Mouse (Mus musculus) spleen, adult 2 months (tissue): ENCODE measurements around the gene Adcy1. TPM values are rescaled to one million over a fixed set of nuclear protein-coding genes. Genes with fewer than 3 reads are reported as not detected.

Experiments
- DNase-seq, 2 experiments: peaks; one replicate each; pipeline versions ENCODE4 v3.0.0 to v3.0.0-alpha.2; 2012 to 2021; ENCODE audit warnings: low spot score in 2 of 2, low read depth in 1 of 2
- H3K27ac ChIP-seq: fragments of 200-500 bp; 2 replicates; pipeline ENCODE4 v1.5.1; 2012; ENCODE audit warnings: low read length, inconsistent platforms; ENCODE audit not compliant: insufficient read depth
- H3K27me3 ChIP-seq: fragments of 200-500 bp; 2 replicates; pipeline ENCODE4 v1.6.1; 2012; ENCODE audit warnings: mild to moderate bottlenecking, moderate library complexity, low read length, inconsistent platforms; ENCODE audit not compliant: control insufficient read depth, insufficient read depth
- H3K36me3 ChIP-seq: fragments of 200-500 bp; 2 replicates; pipeline ENCODE4 v1.6.1; 2012; ENCODE audit warnings: mild to moderate bottlenecking, low read length, inconsistent platforms; ENCODE audit not compliant: control insufficient read depth, insufficient read depth
- H3K4me1 ChIP-seq: fragments of 200-500 bp; 2 replicates; pipeline ENCODE4 v1.6.1; 2011; ENCODE audit warnings: inconsistent platforms; ENCODE audit not compliant: control insufficient read depth, insufficient read depth, insufficient read length
- H3K4me3 ChIP-seq: fragments of 200-500 bp; 2 replicates; pipeline ENCODE4 v1.5.1; 2011; ENCODE audit warnings: mild to moderate bottlenecking, inconsistent platforms; ENCODE audit not compliant: insufficient read depth, insufficient read length; ENCODE audit errors: extremely low read depth
- CTCF ChIP-seq: fragments of 200-500 bp; IDR thresholded peaks from 2 replicates; pipeline ENCODE4 v1.5.1; 2011; ENCODE audit warnings: mild to moderate bottlenecking, inconsistent platforms; ENCODE audit not compliant: insufficient read depth, insufficient read length, insufficient replicate concordance; ENCODE audit errors: extremely low read depth
- POLR2A ChIP-seq: fragments of 200-500 bp; IDR thresholded peaks from 2 replicates; pipeline ENCODE4 v1.6.1; 2011; ENCODE audit warnings: low read depth, low read length, inconsistent platforms
- WGBS: fragments of 180-500 bp; shearing (Covaris S2); methylation state at CpG from one replicate; pipeline ENCODE4 v1.1.7; 2018; 5-methylcytosine and 5-hydroxymethylcytosine counted together
- polyA plus RNA-seq: library from polyadenylated mRNA; depleted of rRNA; stranded (reverse); fragments of >200 nt; gene quantifications from 2 replicates; pipeline ENCODE4 v1.2.3, GENCODE M21; 2012

The Adcy1 gene
- polyA plus RNA-seq, 1 experiment = 1.2 TPM

- Histone ChIP-seq H3K4me1 (no peaks in the 10 kb centered on the region), H3K27ac (no peak overlapping the region), H3K36me3 (no peaks in the 10 kb centered on the region), H3K27me3 (no peaks in the 10 kb centered on the region), H3K4me3 (no peak overlapping the region)
- WGBS = 79% methylated on average over 4 of the region's 4 CpGs
- TF ChIP-seq POLR2A (no peak), CTCF (no peak)
- DNase-seq = no peak
Measured at GRCm38 (mm10) chr11:7113046-7113445, 49.8 kb downstream of the Adcy1 start.

DNA sequence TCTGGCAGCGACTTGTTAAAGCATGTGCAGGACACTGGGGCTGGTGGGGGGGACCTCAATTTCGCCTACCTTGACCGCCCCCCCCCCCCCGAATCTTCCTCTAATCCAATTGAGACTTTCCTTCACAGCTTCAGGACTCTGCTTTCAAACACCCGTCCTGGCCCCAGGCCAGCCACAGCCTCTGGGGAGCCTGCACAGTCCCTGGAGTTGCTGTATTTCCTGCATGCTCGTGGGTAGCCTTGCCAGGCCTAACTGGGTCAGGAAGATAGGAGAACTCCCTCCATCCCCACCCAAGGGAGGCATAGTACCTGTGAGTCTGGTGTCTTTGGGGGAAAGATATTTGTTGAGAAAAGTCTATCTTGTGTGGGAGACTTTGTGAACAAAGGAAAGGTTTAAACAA is 50.4 kb downstream of the Adcy1 start:
- DNase-seq = no peak
- H3K36me3 ChIP-seq = no peaks in the 10 kb centered on the region
- H3K4me1 ChIP-seq = no peaks in the 10 kb centered on the region
- H3K27me3 ChIP-seq = no peaks in the 10 kb centered on the region
- 55% methylated on average over 6 of the region's 6 CpGs for WGBS
- TF ChIP-seq POLR2A (no peak), CTCF (no peak)
- no peak overlapping the region for H3K4me3 ChIP-seq
- no peak overlapping the region for H3K27ac ChIP-seq

GRCm38 (mm10) chr11:7114312-7114711 is 51.0 kb downstream of the Adcy1 start:
- Histone ChIP-seq H3K27ac (no peak overlapping the region), H3K4me1 (no peaks in the 10 kb centered on the region), H3K27me3 (no peaks in the 10 kb centered on the region), H3K4me3 (no peak overlapping the region), H3K36me3 (no peaks in the 10 kb centered on the region)
- TF ChIP-seq POLR2A (no peak), CTCF (no peak)
- 87% methylated on average over 9 of the region's 9 CpGs for WGBS
- DNase-seq = no peak

DNA sequence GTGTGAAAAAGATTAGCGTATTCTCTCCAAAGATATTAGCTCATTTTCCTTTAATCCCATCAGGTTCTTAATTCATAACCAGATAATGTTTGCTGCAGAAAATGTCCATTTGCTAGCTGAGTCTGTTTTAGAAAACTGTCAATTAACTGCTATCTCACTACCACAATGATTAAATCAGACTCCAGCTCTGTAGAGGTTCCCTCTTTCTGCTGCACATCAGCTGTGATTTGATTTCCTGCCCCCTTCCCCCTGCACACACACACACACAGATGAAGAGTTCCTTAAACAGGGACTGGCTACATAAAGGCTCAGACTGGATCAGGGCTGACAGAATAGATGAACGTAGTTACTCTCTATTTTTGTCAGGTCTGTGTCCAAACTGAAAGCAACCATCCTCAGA is 53.4 kb downstream of the Adcy1 start:
- no peak overlapping the region for H3K4me3 ChIP-seq
- no peaks in the 10 kb centered on the region for H3K36me3 ChIP-seq
- H3K27me3 ChIP-seq = no peaks in the 10 kb centered on the region
- H3K27ac ChIP-seq = no peak overlapping the region
- WGBS = 61% methylated on average over 2 of the region's 2 CpGs
- TF ChIP-seq CTCF (no peak), POLR2A (no peak)
- DNase-seq = no peak
- H3K4me1 ChIP-seq = no peaks in the 10 kb centered on the region

DNA sequence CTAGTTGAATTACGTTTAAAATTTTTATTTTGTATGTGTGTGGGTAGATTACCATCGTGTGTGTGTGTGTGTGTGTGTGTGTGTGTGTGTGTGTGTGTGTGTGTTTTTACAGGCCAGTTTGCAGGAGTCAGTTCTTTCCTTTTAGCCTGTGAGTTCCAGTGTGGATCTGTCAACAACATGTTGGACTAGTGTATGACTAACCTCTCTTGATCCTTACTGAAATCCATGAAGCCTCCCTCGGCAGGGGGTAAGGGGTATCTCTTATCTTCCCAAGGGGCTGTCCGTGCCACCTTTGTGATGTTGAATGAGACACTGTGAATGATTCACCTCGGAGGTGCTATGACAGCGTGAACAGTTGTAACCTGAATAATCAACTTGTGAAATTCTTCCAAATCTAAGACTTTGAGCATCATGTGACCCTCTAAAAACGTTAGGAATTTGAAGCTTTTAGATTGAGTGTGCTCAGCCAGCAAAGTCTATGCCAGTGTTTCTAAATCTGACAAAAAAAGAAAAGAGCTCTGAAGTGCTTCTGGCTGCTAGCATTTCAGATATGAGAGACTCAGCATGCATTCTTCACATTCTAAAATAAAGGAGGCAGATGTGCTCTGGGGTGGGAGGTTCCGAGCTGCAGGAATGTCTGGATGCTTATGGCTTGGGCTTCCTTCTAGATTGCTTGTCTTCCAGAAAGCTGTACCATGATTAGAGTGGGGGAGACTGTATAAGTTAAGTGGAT is 66.2 kb downstream of the Adcy1 start:
- Histone ChIP-seq H3K36me3 (no peaks in the 10 kb centered on the region), H3K27me3 (no peaks in the 10 kb centered on the region), H3K4me1 (no peaks in the 10 kb centered on the region), H3K27ac (no peak overlapping the region), H3K4me3 (no peak overlapping the region)
- no peak for TF ChIP-seq CTCF
- TF ChIP-seq POLR2A = no peak
- no peak for DNase-seq
- WGBS = 73% methylated on average over 8 of the region's 8 CpGs

DNA sequence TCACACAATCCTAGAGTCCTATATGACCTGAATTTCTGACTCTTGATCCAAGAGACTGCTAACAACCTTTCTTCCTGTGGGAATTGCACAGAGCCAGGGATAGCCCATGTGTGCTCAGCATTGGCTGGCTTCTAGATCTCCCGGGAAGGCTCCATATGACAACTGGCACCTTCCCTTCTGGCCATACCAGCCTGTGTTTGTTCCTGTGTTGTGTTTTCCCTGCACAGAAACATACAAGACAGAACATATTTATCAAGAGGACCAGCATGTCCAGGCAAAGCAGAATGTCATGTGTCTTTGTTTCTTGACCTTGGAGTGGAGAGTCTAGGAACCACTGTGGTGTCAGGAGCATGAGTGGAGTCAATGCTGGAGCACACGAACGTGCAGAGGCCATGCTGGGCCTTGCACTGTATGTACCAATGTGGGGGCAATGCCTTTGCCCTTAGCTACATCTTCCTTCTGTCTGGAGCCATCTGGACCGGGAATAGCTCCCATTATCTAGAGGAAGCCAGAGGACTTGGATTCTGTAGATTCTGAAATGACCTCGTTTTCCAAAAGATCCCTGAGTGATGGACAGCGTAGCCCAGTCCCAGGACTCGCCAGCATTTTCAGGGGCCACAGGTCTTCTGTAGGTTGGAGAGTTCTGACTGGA is 69.6 kb downstream of the Adcy1 start:
- H3K4me3 ChIP-seq = no peak overlapping the region
- WGBS = 84% methylated on average over 7 of the region's 7 CpGs
- no peaks in the 10 kb centered on the region for H3K27me3 ChIP-seq
- H3K4me1 ChIP-seq = no peaks in the 10 kb centered on the region
- no peaks in the 10 kb centered on the region for H3K36me3 ChIP-seq
- TF ChIP-seq CTCF (no peak), POLR2A (no peak)
- no peak for DNase-seq
- no peak overlapping the region for H3K27ac ChIP-seq

DNA sequence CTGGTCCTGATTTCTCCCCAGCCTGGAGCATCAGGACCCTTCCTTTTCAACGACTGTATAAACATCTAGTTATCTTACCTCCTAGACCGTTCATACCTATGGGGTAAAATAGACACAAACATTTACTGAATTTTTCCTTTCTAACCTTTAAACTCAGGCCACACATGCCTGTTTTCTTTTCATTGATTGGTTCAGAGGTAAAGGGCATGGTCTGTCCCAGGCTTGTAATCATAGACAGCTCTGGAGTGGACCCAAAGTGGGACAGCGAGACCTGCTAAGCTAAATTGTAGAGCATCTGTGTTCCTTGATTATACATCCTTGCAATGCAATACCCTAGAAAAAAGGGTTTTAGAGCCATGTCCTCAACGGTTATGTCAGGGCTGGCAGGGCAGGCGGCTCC is 70.4 kb downstream of the Adcy1 start:
- Histone ChIP-seq H3K36me3 (no peaks in the 10 kb centered on the region), H3K4me1 (no peaks in the 10 kb centered on the region), H3K27ac (no peak overlapping the region), H3K27me3 (no peaks in the 10 kb centered on the region), H3K4me3 (no peak overlapping the region)
- TF ChIP-seq POLR2A (no peak), CTCF (no peak)
- no peak for DNase-seq
- WGBS = 84% methylated on average over 5 of the region's 5 CpGs

DNA sequence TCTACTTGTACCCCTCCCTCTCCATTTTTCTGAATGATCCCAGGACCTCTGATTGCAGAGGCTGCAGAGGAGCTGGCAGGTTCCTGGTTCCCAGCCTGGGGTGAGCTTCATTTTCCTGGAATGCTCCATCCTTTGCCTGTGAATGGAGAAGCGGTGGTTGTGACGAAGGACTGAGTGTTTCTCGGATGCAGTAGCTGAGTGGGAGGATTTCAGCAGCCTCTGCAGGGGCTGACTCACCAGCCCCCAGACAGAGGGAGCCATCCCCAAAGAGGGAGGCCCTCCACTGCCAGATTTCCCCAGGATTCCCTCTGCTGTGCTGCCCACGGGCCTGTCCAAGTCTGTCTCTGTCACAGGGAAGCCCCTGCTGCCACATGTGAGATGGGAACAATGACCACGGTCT is 71.0 kb downstream of the Adcy1 start:
- H3K27ac ChIP-seq = no peak overlapping the region
- H3K4me3 ChIP-seq = no peak overlapping the region
- WGBS = 83% methylated on average over 5 of the region's 5 CpGs
- H3K4me1 ChIP-seq = no peaks in the 10 kb centered on the region
- no peaks in the 10 kb centered on the region for H3K27me3 ChIP-seq
- no peaks in the 10 kb centered on the region for H3K36me3 ChIP-seq
- DNase-seq = no peak
- no peak for TF ChIP-seq CTCF
- no peak for TF ChIP-seq POLR2A
